Mouse (Mus musculus): Measurements from ENCODE around the gene Qk.

Qk gene

DNA sequence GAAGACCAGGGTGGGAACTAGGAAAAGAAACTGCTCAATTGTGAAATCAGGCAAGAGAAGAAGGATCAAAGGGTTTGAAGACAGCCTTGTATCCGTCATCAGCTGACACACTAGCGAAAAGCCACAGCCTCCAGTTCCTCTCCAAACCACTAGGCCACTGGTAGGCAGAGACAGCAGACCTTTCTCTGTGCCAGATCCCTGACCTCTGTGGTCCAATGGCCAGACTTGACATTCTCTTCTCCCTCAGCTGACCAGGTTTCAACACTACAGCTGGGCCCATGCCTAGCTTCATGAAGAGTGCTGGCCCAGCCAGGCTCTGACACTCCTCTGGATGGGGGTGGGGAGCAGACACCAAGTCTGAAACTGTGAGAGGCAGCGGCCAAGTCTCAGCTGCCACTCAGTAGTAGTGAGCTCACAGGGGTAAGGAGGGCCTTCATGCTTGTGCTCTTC lies 7.0 kb upstream of the Qk start:
- DNase-seq: peak; percentile 47

GRCm38 (mm10) chr17:10325921-10326320 lies 6.3 kb upstream of the Qk start:
- no peak for DNase-seq

- no peak for DNase-seq
Observed at GRCm38 (mm10) chr17:10321754-10322153, 2.1 kb upstream of the Qk start.

GRCm38 (mm10) chr17:10321092-10321491 lies 1.4 kb upstream of the Qk start:
- no peak for DNase-seq

DNA sequence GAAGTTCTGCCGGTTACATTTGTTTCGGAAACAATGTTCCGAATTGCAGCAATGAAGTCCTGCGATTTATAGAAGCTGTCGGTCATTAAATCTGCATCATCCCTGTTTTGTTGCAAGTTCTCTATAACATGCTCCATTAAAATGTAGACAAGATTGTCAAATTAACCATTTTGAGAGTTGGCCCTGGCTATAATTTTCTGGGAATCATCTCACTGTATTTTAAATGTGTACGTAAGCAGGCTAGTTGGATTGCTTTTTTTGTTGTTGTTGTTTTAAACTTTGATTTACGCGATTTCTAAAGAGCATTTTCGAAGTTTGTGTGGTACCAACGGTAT lies 769 bp upstream of the Qk start:
- DNase-seq: no peak

GRCm38 (mm10) chr17:10319431-10319684 lies 296 bp downstream of the Qk start:
- peak; percentile 78 for DNase-seq

DNA sequence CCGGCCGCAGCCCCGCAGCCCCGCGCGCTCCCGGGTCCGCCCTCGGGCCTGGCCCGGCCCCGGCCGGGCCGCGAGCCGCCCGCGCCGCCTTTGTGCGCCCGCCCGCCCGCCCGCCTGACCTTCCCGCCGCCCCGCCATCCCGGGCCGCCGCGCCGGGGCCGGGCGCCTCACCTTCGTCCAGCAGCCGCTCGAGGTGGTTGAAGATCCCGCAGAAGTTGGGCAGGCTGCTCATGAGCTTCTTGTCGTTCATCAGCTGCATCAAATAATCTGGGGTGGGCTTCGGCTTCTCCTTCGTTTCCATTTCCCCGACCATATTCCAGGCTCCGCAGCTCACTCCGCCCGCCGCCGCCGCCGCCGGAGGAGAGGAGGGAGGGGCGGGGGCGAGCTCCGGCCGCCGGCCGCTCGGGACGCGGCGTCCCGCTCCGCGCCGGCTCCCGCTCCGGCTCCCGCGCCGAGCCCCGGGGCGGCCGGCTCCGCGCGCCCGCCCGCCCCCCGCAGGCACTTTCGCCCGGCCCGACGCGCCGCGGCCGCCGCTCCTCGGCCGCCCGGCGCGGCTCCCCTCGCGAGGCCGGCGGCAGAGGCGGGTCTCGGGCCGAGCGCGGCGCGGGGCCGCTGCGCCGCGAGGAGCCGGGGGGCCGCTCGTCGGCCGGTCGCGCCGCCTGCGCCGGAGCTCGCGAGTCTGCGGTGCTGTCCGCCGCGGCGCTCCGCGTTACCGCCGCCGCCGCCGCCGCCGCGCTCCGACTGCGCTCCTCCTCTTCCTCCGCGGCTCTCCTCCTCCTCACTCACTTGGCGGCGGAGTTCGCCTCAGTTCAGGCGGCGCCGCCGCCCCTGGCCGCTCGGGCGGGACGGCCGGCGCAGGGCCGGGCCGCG lies 858 bp downstream of the Qk start:
- DNase-seq: peak; percentile 83

GRCm38 (mm10) chr17:10317981-10318551 lies 1.6 kb downstream of the Qk start:
- peak; percentile 65 for DNase-seq

DNA sequence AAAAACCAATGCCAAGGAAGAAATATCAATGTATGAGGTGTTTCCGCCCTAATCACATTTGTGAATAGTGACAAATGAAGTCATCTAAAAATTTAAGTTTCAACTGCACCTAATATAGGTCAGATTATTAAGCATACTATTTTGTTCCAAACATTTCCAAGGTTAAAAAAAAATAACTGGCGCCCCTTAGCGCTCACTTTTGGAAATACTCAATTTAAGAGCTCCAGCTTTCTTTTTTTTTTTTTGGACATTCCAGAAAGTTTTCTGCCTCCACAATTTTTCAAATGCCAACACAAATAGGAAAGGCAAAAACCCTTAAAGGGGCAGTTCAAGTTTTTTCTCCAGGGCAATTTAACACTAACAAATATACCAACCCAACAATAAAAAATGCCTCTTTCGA lies 2.5 kb downstream of the Qk start:
- peak; percentile 46 for DNase-seq

- DNase-seq: no peak
Observed at GRCm38 (mm10) chr17:10316446-10316845, 3.2 kb downstream of the Qk start.

DNA sequence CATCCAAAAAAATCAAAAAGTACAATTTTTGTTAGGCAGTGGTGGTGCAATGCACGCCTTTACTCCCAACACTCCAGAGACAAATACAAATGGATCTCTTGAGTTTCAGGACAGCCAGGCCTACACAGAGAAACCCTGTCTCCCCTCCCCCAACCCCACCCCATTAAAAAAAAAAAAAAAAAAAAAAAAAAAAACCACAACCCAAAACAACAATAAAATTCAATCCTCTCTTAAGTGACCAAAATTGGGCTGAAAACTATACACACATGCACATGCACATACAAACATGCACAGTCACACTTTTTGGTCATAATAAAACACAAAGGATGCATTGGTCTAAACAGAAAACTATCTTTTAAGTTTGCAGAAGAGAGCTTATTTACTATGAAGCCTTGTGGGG lies 9.6 kb downstream of the Qk start:
- no peak for DNase-seq

- DNase-seq: no peak
Observed at GRCm38 (mm10) chr17:10309135-10309623, 10.5 kb downstream of the Qk start.

DNA sequence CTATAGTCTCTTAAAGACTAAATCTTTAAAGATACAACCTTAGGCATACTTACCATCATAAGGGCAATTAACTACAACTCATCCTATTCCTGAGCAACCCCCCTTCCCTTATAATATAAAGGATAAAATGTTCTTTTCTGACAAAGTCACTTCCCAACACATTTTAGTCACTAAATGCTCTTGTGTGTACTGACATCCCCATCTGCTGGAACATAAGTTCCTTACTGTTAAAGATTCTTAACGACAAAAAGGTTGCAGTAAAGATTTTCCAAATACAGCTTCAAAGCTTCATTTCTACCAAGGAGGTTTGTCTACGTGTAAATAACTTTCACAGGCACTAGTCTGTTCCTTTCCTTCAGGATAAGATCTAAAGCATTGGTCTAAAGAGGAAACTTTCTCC lies 13.2 kb downstream of the Qk start:
- DNase-seq: no peak

DNA sequence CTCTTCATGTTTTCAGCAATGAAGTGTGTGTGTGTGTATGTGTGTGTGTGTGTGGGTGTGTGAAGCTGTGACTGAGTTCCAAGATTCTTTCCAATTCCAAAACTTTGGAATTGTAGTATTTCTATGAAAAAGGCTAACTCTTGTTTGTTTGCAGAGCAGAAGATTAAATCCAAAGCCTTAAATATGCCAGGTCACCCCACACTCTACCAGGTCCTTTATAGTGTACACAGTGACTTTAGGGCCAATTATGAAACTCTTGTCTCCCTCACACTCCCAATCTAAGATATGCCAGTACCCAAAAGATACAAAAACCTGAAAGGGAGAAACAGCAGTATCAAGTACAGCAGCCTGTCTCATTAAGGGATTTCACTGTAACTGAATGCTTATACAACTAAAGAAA lies 15.7 kb downstream of the Qk start:
- no peak for DNase-seq

- DNase-seq: no peak
Observed at GRCm38 (mm10) chr17:10300968-10301795, 18.5 kb downstream of the Qk start.

DNA sequence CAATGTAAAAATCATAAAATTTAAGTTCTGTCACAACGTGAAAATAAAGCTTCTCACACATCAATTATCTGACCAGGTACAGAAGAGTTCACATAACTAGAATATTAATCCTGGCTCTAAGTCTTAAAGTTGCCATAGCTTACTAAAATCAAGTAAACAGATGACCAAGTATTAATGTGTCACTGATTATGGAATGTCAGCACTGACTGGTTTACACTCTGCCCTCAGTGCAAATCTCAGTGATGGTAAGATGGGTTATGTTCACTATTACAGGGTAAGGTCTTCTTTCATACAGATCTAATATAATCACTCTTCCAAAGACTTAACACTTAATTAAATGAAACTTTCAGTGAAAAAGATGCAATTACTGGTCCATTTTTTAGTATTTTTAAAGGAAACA lies 20.3 kb downstream of the Qk start:
- DNase-seq: no peak

DNA sequence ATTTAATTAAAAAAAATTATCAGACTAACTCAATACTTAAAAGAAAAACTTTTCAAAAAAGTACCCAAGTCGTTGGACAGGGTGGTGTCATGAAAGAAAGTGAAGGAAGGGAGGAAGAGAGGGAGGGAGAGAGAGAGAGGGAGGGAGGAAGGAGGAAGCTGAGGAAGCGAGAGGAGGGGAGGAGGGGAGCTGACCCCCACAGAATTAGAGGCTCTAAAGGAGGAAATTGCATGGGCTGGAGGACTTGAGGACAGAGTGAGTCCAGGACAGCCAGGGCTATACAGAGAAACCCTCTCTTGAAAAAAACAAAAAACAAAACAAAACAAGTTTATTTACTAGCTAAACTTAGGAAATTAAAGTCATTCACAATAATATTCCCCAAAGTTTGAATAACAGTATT lies 27.1 kb downstream of the Qk start:
- no peak for DNase-seq

GRCm38 (mm10) chr17:10284772-10285171 lies 34.9 kb downstream of the Qk start:
- DNase-seq: no peak

- DNase-seq: no peak
Observed at GRCm38 (mm10) chr17:10279532-10279931, 40.1 kb downstream of the Qk start.

GRCm38 (mm10) chr17:10269518-10269917 lies 50.1 kb downstream of the Qk start:
- no peak for DNase-seq

GRCm38 (mm10) chr17:10268468-10268867 lies 51.2 kb downstream of the Qk start:
- DNase-seq: no peak

DNA sequence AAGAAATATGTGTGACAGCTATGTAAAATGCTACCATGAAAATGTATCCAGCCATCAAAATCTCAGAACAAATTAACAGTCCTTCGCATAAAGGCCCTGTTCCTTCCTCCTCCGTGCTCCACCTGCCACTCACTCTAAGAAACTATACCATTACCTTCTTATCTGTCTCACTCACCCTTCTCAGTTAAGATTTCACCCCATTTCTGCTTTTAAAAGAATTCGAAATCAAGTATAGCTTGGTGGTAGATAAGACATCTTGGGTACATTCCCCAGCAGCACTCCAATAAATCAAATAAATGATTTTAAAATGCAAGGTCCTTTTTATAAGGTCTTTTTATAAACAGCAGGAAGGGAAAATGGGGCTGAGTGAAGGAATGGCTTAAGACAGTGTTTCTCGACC lies 53.4 kb downstream of the Qk start:
- DNase-seq: no peak

- DNase-seq: no peak
Observed at GRCm38 (mm10) chr17:10251252-10251958, 68.2 kb downstream of the Qk start.

All from thymus, postnatal 4 days (tissue).